Mouse (Mus musculus) right cerebral cortex, postnatal 36 days (tissue): ENCODE data around the gene Stn1.
A peak's percentile ranks its signal among the peaks of the same experiment; 100 is the strongest.

Experiments used
- DNase-seq, 2 experiments: peaks; one replicate each; pipeline ENCODE4 v3.0.0; 2022; ENCODE audit warnings: low spot score in 2 of 2, mixed read lengths in 1 of 2

The Stn1 gene

GRCm38 (mm10) chr19:47542441-47542840 is 5.1 kb upstream of the Stn1 start:
- no peak for DNase-seq

- no peak for DNase-seq
Observed at GRCm38 (mm10) chr19:47538801-47539200, 1.5 kb upstream of the Stn1 start.

GRCm38 (mm10) chr19:47537879-47538278 is 572 bp upstream of the Stn1 start:
- DNase-seq: no peak

- DNase-seq: peak; percentile 94 to 95
Observed at GRCm38 (mm10) chr19:47536521-47537299, 597 bp downstream of the Stn1 start.

GRCm38 (mm10) chr19:47534131-47534530 is 3.2 kb downstream of the Stn1 start:
- no peak for DNase-seq

GRCm38 (mm10) chr19:47532449-47532848 is 4.9 kb downstream of the Stn1 start:
- DNase-seq: no peak

- no peak for DNase-seq
Observed at GRCm38 (mm10) chr19:47531309-47531708, 6.0 kb downstream of the Stn1 start.

- peak in 1 of 2 experiments; percentile 37 for DNase-seq
Observed at GRCm38 (mm10) chr19:47526239-47526986, 10.9 kb downstream of the Stn1 start.

GRCm38 (mm10) chr19:47524905-47525304 is 12.4 kb downstream of the Stn1 start:
- DNase-seq: no peak

- DNase-seq: no peak
Observed at GRCm38 (mm10) chr19:47521403-47521802, 15.9 kb downstream of the Stn1 start.

GRCm38 (mm10) chr19:47519163-47519893 is 18.0 kb downstream of the Stn1 start:
- DNase-seq: no peak

GRCm38 (mm10) chr19:47518475-47519162 is 18.7 kb downstream of the Stn1 start:
- no peak for DNase-seq

- DNase-seq: no peak
Observed at GRCm38 (mm10) chr19:47517570-47517969, 19.7 kb downstream of the Stn1 start.

- no peak for DNase-seq
Observed at GRCm38 (mm10) chr19:47516879-47517278, 20.4 kb downstream of the Stn1 start.

GRCm38 (mm10) chr19:47515091-47515490 is 22.2 kb downstream of the Stn1 start:
- DNase-seq: no peak

- DNase-seq: no peak
Observed at GRCm38 (mm10) chr19:47513618-47513897, 23.7 kb downstream of the Stn1 start.

GRCm38 (mm10) chr19:47512794-47513617 is 24.3 kb downstream of the Stn1 start:
- DNase-seq: no peak

- no peak for DNase-seq
Observed at GRCm38 (mm10) chr19:47511958-47512357, 25.3 kb downstream of the Stn1 start.

- no peak for DNase-seq
Observed at GRCm38 (mm10) chr19:47511294-47511675, 26.0 kb downstream of the Stn1 start.

GRCm38 (mm10) chr19:47510473-47511293 is 26.6 kb downstream of the Stn1 start:
- DNase-seq: no peak
